Mouse (Mus musculus) erythroblast, embryonic 14.5 days (primary cell): Measurements from ENCODE around the gene Atat1.

ENCODE experiments used
- GATA1 ChIP-seq: IDR thresholded peaks from 2 replicates; pipeline ENCODE4 v1.6.1; 2012; ENCODE audit warnings: low read length, inconsistent platforms, mixed read lengths
- TAL1 ChIP-seq: IDR thresholded peaks from 3 replicates; pipeline ENCODE4 v1.6.1; 2012; ENCODE audit warnings: low read length, inconsistent platforms, mixed read lengths

DNA sequence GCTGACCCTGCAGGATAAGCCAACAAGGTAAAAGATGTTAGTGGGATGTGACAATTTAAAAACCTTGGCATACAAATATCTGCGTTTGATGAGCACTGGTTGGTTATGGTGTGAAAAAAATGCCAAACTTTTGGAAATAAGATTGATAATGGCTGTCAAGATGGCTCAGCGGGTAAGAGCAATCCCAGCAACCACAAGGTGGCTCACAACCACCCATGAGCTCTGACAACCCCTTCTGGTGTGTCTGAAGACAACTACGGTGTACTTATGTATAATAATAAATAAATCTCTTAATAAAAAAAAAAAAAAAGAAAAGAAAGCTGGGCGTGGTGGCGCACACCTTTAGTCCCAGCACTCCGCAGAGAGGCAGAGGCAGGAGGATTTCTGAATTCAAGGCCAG, 5.1 kb upstream of the Atat1 start:
- TF ChIP-seq TAL1 (no peak), GATA1 (no peak)
